Mouse (Mus musculus) CH12.LX (cell line): ENCODE data around the gene Diras2. TPM values are rescaled to one million over a fixed set of nuclear protein-coding genes. Genes with fewer than 3 reads are reported as not detected.

Source experiments
- DNase-seq: peaks from one replicate; pipeline ENCODE4 v3.0.0-alpha.2; 2013; ENCODE audit errors: extremely low read depth
- H3K27ac ChIP-seq: 2 replicates; pipeline ENCODE4 v1.5.1; 2012; ENCODE audit warnings: low read depth, mild to moderate bottlenecking, control low read depth, moderate library complexity; ENCODE audit not compliant: insufficient read depth
- H3K27me3 ChIP-seq: replicated peaks from 2 replicates; pipeline ENCODE3; 2012; ENCODE audit warnings: inconsistent platforms
- H3K36me3 ChIP-seq, 2 experiments: replicated peaks in 1 of 2; 2 replicates each; pipeline versions ENCODE3 to v1.6.1; 2012; ENCODE audit warnings: inconsistent platforms in 1 of 2, low read length in 1 of 2, mild to moderate bottlenecking in 1 of 2, mixed read lengths in 1 of 2, moderate library complexity in 1 of 2; ENCODE audit not compliant: control insufficient read depth in 1 of 2, insufficient read depth in 1 of 2
- H3K4me1 ChIP-seq, 2 experiments: 2 replicates each; pipeline ENCODE4 v1.6.1; 2012; ENCODE audit warnings: inconsistent platforms in 1 of 2, moderate library complexity in 1 of 2; ENCODE audit not compliant: insufficient read depth in 2 of 2, control insufficient read depth in 1 of 2
- H3K4me2 ChIP-seq: 2 replicates; pipeline ENCODE4 v1.6.1; 2012; ENCODE audit warnings: low read depth, mild to moderate bottlenecking, control low read depth; ENCODE audit not compliant: poor library complexity, insufficient read depth, severe bottlenecking
- H3K4me3 ChIP-seq, 3 experiments: fragments of 150-350 bp in 1 of 3; sonication (generic) in 1 of 3; replicated peaks in 1 of 3; 2 replicates each; pipeline versions ENCODE3 to v1.5.1; 2011 to 2012; ENCODE audit warnings: low read depth in 2 of 3, low read length in 2 of 3, mild to moderate bottlenecking in 2 of 3, moderate library complexity in 2 of 3, control low read depth in 1 of 3, improper control_type of control experiment in 1 of 3, inconsistent platforms in 1 of 3, mixed read lengths in 1 of 3; ENCODE audit not compliant: poor library complexity in 1 of 3
- H3K79me2 ChIP-seq: replicated peaks from 2 replicates; pipeline ENCODE4 v1.6.1; 2012; ENCODE audit warnings: mild to moderate bottlenecking, moderate library complexity; ENCODE audit not compliant: control insufficient read depth, poor library complexity, insufficient read depth, severe bottlenecking; ENCODE audit errors: extremely low read depth
- H3K9ac ChIP-seq: 2 replicates; pipeline ENCODE4 v1.6.1; 2012; ENCODE audit warnings: low read depth, mild to moderate bottlenecking, control low read depth, moderate library complexity; ENCODE audit not compliant: insufficient read depth
- H3K9me3 ChIP-seq: replicated peaks from 2 replicates; pipeline ENCODE3; 2012; ENCODE audit warnings: low read length, inconsistent platforms, mixed read lengths
- BHLHE40 ChIP-seq: IDR thresholded peaks from 2 replicates; pipeline ENCODE4 v1.6.1; 2011; ENCODE audit warnings: mild to moderate bottlenecking, low read depth, low read length, improper control_type of control experiment
- ELF1 ChIP-seq: IDR thresholded peaks from 2 replicates; pipeline ENCODE4 v1.6.1; 2014; ENCODE audit warnings: low read depth, mild to moderate bottlenecking, inconsistent platforms, low read length, improper control_type of control experiment
- EP300 ChIP-seq: IDR thresholded peaks from 2 replicates; pipeline ENCODE4 v1.6.1; 2011; ENCODE audit warnings: low read length, improper control_type of control experiment
- ETS1 ChIP-seq: conservative IDR thresholded peaks from 2 replicates; pipeline ENCODE4 v1.6.1; 2012; ENCODE audit warnings: low read depth, mild to moderate bottlenecking, inconsistent platforms, low read length, improper control_type of control experiment, moderate library complexity
- HCFC1 ChIP-seq: IDR thresholded peaks from 2 replicates; pipeline ENCODE4 v1.6.1; 2012; ENCODE audit warnings: low read depth, mild to moderate bottlenecking, inconsistent platforms, low read length, improper control_type of control experiment
- IRF4 ChIP-seq: IDR thresholded peaks from 2 replicates; pipeline ENCODE4 v1.6.1; 2014; ENCODE audit warnings: low read depth, mild to moderate bottlenecking, inconsistent platforms, low read length, improper control_type of control experiment
- JUND ChIP-seq: conservative IDR thresholded peaks from 2 replicates; pipeline ENCODE4 v1.6.1; 2011; ENCODE audit warnings: low read depth, low read length, improper control_type of control experiment
- MXI1 ChIP-seq: IDR thresholded peaks from 2 replicates; pipeline ENCODE4 v1.6.1; 2011; ENCODE audit warnings: mild to moderate bottlenecking, low read depth, low read length, improper control_type of control experiment
- NELFE ChIP-seq: IDR thresholded peaks from 2 replicates; pipeline ENCODE4 v1.6.1; 2011; ENCODE audit warnings: low read depth, low read length, improper control_type of control experiment
- NRF1 ChIP-seq: IDR thresholded peaks from 2 replicates; pipeline ENCODE4 v1.6.1; 2014; ENCODE audit warnings: low read depth, mild to moderate bottlenecking, inconsistent platforms, low read length, improper control_type of control experiment, moderate library complexity
- PAX5 ChIP-seq: IDR thresholded peaks from 2 replicates; pipeline ENCODE4 v1.6.1; 2012; ENCODE audit warnings: low read length, inconsistent platforms, mixed read lengths
- POLR2A ChIP-seq: IDR thresholded peaks from 2 replicates; pipeline ENCODE4 v1.6.1; 2011; ENCODE audit warnings: low read depth, mild to moderate bottlenecking, improper control_type of control experiment, low read length
- RCOR1 ChIP-seq: conservative IDR thresholded peaks from 2 replicates; pipeline ENCODE4 v1.6.1; 2012; ENCODE audit warnings: low read depth, mild to moderate bottlenecking, inconsistent platforms, low read length, improper control_type of control experiment
- TBP ChIP-seq: conservative IDR thresholded peaks from 2 replicates; pipeline ENCODE4 v1.6.1; 2011; ENCODE audit warnings: low read depth, low read length, improper control_type of control experiment
- TCF12 ChIP-seq: IDR thresholded peaks from 2 replicates; pipeline ENCODE4 v1.6.1; 2014; ENCODE audit warnings: low read depth, mild to moderate bottlenecking, inconsistent platforms, low read length, improper control_type of control experiment
- UBTF ChIP-seq: IDR thresholded peaks from 2 replicates; pipeline ENCODE4 v1.6.1; 2012; ENCODE audit warnings: low read depth, mild to moderate bottlenecking, inconsistent platforms, low read length, improper control_type of control experiment, moderate library complexity
- ZC3H11A ChIP-seq: IDR thresholded peaks from 2 replicates; pipeline ENCODE4 v1.6.1; 2012; ENCODE audit warnings: low read depth, mild to moderate bottlenecking, inconsistent platforms, low read length, improper control_type of control experiment
- ZNF384 ChIP-seq: IDR thresholded peaks from 2 replicates; pipeline ENCODE4 v1.6.1; 2012; ENCODE audit warnings: low read depth, low read length, improper control_type of control experiment, inconsistent platforms
- dilution Hi-C: fragments of 300-500 bp; cut with MboI; formaldehyde crosslinking; loops from 2 replicates; pipeline ENCODE4 v1.14.3; 2020; ENCODE audit warnings: low sequenced_read_pairs; ENCODE audit not compliant: extremely low pct_unique_long_range_greater_than_20kb, extremely low pct_ligation_motif_present
- in situ Hi-C: fragments of 300-500 bp; cut with MboI; formaldehyde crosslinking; loops from 3 replicates; pipeline ENCODE4 v1.14.3; 2019; ENCODE audit warnings: low sequenced_read_pairs, low pct_ligation_motif_present, low pct_unique_long_range_greater_than_20kb, mixed read lengths
- polyA plus RNA-seq: library from polyadenylated mRNA; unstranded; fragments of >175 nt; gene quantifications from 2 replicates; pipeline ENCODE4 v1.2.1, GENCODE M21; 2012; ENCODE audit warnings: low read depth; ENCODE audit not compliant: insufficient read length
- total RNA-seq, 2 experiments: library from RNA; depleted of rRNA; stranded (reverse); fragments of 300-350 nt in 1 of 2; fragments of >200 nt in 1 of 2; gene quantifications; 2 replicates each; pipeline ENCODE4 v1.2.3; 2012 to 2014

Gene Diras2
- total and polyA plus RNA-seq, 3 experiments: 2.8 to 8.5 (median 3.9) TPM

DNA sequence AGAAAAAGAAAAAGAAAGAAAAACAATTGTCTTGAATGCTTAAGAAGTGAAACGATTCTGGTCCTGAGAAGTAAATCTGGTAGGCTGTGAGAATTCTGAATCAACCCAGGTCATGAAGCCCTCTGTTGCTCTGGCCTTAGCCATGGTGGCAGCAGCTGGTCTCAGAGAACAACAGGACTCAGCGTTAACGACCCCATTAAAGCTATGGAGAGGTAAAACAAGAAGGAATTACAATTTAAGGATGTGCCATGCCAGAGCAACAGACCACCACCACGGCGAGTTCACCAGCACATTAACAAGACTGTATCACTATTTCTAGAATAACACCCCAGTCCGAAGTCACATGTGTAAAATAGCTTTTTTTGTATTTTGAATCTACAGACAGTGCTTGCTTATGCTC is 65.9 kb downstream of the Diras2 start:
- Histone ChIP-seq H3K27ac (no peak overlapping the region), H3K36me3 (no peaks in the 10 kb centered on the region), H3K79me2 (no peaks in the 10 kb centered on the region), H3K4me2 (no peak overlapping the region), H3K4me3 (no peak overlapping the region), H3K9ac (no peak overlapping the region)
- in situ Hi-C loops: no loop called here
- DNase-seq: no peak
- dilution Hi-C loops: no loop called here
- no peak for TF ChIP-seq TCF12
- TF ChIP-seq IRF4: no peak
- TF ChIP-seq TBP: no peak
- no peak for TF ChIP-seq BHLHE40
- TF ChIP-seq JUND: no peak
- TF ChIP-seq RCOR1: no peak
- no peak for TF ChIP-seq ZNF384
- TF ChIP-seq NELFE: no peak
- TF ChIP-seq PAX5: no peak
- no peak for TF ChIP-seq ZC3H11A
- TF ChIP-seq EP300: no peak
- no peak for TF ChIP-seq HCFC1
- TF ChIP-seq NRF1: no peak
- no peak for TF ChIP-seq MXI1
- TF ChIP-seq ETS1: no peak; the same call in none of the 2 replicates
- TF ChIP-seq POLR2A: no peak
- TF ChIP-seq UBTF: no peak
- TF ChIP-seq, all 38 proteins: peak for 0
- no peaks in the 10 kb centered on the region for H3K27me3 ChIP-seq
- H3K4me1 ChIP-seq: peaks cover 2 to 14% of the 10 kb centered on the region in 2 experiments; a peak in 3 of 4 replicates
- H3K9me3 ChIP-seq: peaks cover 4% of the 10 kb centered on the region

DNA sequence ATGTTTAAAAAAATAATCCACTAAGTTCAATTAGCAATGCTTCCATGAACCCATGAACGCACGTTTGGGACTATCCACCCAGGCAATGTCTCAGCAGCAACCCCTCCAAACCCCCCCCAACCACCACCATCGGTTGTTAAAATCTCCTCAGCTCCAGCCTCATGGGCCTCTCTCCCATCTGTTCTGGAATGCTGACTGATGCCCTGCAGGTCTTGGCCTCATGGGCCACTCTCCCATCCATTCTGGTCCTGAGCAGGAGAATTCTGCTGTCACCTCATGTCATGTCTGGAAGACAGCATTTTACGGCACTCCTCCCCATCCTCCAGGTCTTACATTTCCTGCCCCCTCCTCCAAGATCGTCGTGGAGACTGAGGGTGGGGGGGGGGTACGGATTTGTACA is 71.1 kb downstream of the Diras2 start:
- H3K9ac ChIP-seq: no peak overlapping the region
- no peaks in the 10 kb centered on the region for H3K79me2 ChIP-seq
- no peak overlapping the region for H3K4me3 ChIP-seq
- peaks cover 4% of the 10 kb centered on the region for H3K9me3 ChIP-seq
- no peak overlapping the region for H3K27ac ChIP-seq
- no peak for DNase-seq
- no peak for TF ChIP-seq ELF1
- no peaks in the 10 kb centered on the region for H3K36me3 ChIP-seq
- in situ Hi-C loops (no loop called here), dilution Hi-C loops (no loop called here)
- no peaks in the 10 kb centered on the region for H3K27me3 ChIP-seq
- H3K4me2 ChIP-seq: no peak overlapping the region
- peaks cover 9 to 25% of the 10 kb centered on the region in 2 experiments for H3K4me1 ChIP-seq
